Mouse (Mus musculus) C2C12 (cell line): ENCODE measurements around the gene Irf2bp2. TPM values are rescaled to one million over a fixed set of nuclear protein-coding genes. Genes with fewer than 3 reads are reported as not detected.
A peak's percentile ranks its signal among the peaks of the same experiment; 100 is the strongest.

Experiments
- H3K27me3 ChIP-seq: one replicate; pipeline ENCODE4 v1.6.1; 2011; ENCODE audit not compliant: control insufficient read depth, insufficient read depth, insufficient read length
- H3K36me3 ChIP-seq: one replicate; pipeline ENCODE4 v1.6.1; 2011; ENCODE audit not compliant: control insufficient read depth, insufficient read depth
- H3K4me3 ChIP-seq: one replicate; pipeline ENCODE4 v1.5.1; 2011; ENCODE audit warnings: mild to moderate bottlenecking, control low read depth; ENCODE audit not compliant: poor library complexity, insufficient read depth, severe bottlenecking
- H3K79me2 ChIP-seq: one replicate; pipeline ENCODE4 v1.6.1; 2011; ENCODE audit not compliant: control insufficient read depth, insufficient read depth
- H3K79me3 ChIP-seq: one replicate; pipeline ENCODE4 v1.6.1; 2011; ENCODE audit warnings: low read depth, control low read depth
- H3ac ChIP-seq: one replicate; pipeline ENCODE3; 2011; ENCODE audit warnings: low read depth; ENCODE audit not compliant: control insufficient read depth, insufficient read length
- CEBPB ChIP-seq: IDR thresholded peaks from one replicate; pipeline ENCODE4 v1.6.1; 2011; ENCODE audit warnings: low read depth, mild to moderate bottlenecking, control low read depth, moderate library complexity
- CTCF ChIP-seq: IDR thresholded peaks from one replicate; pipeline ENCODE4 v1.5.1; 2011; ENCODE audit not compliant: control insufficient read depth, insufficient read depth, insufficient read length
- FOSL1 ChIP-seq: IDR thresholded peaks from one replicate; pipeline ENCODE4 v1.8.0; 2011; ENCODE audit warnings: mild to moderate bottlenecking, low read length; ENCODE audit not compliant: poor library complexity, insufficient read depth, severe bottlenecking
- MAX ChIP-seq: IDR thresholded peaks from one replicate; pipeline ENCODE4 v1.6.1; 2011; ENCODE audit warnings: mild to moderate bottlenecking, control low read depth
- MYOD1 ChIP-seq: IDR thresholded peaks from one replicate; pipeline ENCODE4 v1.6.1; 2011; ENCODE audit warnings: low read depth; ENCODE audit not compliant: control insufficient read depth, insufficient read length
- MYOG ChIP-seq: IDR thresholded peaks from one replicate; pipeline ENCODE4 v1.6.1; 2011; ENCODE audit not compliant: control insufficient read depth, insufficient read length; ENCODE audit errors: extremely low read depth
- USF1 ChIP-seq: IDR thresholded peaks from one replicate; pipeline ENCODE4 v1.6.1; 2011; ENCODE audit warnings: low read depth, mild to moderate bottlenecking, control low read depth, moderate library complexity
- polyA plus RNA-seq: library from polyadenylated mRNA; unstranded; fragments of >200 nt; fragmentation: generic; extraction: Trizol; gene quantifications from one replicate; pipeline ENCODE4 v1.2.1, GENCODE M21; 2012; ENCODE audit warnings: missing spikeins

Irf2bp2 gene
- polyA plus RNA-seq, 1 experiment, result 20.9 TPM

DNA sequence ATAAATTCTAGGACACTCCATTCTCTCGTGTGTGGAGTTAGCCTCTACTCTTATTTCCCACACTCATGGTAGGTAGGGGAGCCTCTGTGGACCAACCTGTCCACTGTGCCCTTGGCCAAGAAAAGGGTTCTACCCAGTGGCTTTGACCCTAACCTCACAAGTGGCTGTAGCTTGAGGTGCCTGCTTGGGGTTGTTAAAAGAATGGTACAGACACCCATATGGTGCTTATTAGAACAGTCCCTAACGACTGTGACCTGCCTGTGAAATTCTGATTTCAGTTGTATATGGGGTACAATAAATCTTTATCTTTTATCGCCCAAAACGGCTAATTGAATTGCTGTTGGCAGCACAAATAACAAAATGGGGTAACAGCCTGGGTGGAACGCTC lies 8.9 kb downstream of the Irf2bp2 start:
- H3K79me2 ChIP-seq, result peaks cover 72% of the 10 kb centered on the region
- H3ac ChIP-seq, result no peak overlapping the region
- peaks cover 60% of the 10 kb centered on the region for H3K36me3 ChIP-seq
- TF ChIP-seq CTCF, result no peak
- TF ChIP-seq MAX, result no peak
- TF ChIP-seq USF1, result no peak
- no peak for TF ChIP-seq MYOG
- TF ChIP-seq CEBPB, result no peak
- TF ChIP-seq FOSL1, result no peak
- no peak for TF ChIP-seq MYOD1
- no peaks in the 10 kb centered on the region for H3K27me3 ChIP-seq
- H3K79me3 ChIP-seq, result peaks cover 53% of the 10 kb centered on the region
- H3K4me3 ChIP-seq, result no peak overlapping the region

DNA sequence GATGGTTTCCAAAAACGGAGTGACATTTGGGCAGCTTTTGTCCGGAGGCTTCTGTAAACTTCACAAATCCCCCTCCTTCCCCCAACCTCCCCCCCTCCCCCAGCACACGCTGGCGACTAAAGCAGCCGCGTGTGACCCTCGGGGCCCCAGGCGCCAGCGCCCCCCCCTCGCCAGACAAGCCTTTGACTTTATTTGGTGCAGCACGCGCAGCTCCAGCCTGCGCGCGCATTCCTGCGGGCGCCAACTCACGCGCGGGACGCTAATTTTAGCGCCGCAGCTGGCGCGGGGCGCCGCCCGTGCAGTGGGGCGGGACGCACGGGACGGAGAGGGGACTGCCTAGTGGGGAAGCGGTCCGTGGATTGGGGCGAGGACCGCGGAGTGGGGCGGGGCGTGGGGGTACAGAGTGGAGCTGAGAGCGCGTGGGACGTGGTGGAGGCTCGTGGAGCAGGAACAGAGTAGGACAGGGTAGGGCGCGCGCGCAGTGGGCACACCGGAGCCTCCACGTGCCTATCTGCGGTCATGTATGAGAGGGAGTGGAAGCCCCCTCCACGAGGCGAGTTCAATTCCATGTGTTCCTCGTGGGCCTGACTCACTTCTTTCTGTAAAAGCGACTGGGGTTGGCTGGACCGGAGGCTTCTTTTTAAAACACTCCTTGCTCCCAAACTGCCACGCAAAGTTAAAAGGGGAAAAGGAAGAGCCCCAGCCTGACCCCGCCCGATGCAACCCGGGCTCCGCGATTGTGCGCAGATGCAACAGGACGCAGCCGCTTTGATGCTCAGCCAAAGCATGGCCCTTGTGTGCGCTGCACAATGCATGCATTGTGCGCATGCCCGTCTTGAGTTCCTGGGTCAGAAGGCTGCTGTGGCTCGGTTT lies 9.6 kb downstream of the Irf2bp2 start:
- Histone ChIP-seq H3K79me2 (peaks cover 65% of the 10 kb centered on the region), H3K4me3 (peak overlapping the region; percentile 18), H3K79me3 (peaks cover 47% of the 10 kb centered on the region), H3K27me3 (no peaks in the 10 kb centered on the region), H3K36me3 (peaks cover 53% of the 10 kb centered on the region), H3ac (peak overlapping the region; percentile 90)
- TF ChIP-seq FOSL1, result no peak
- TF ChIP-seq MAX, result no peak
- TF ChIP-seq MYOD1, result peak; percentile 26
- no peak for TF ChIP-seq USF1

DNA sequence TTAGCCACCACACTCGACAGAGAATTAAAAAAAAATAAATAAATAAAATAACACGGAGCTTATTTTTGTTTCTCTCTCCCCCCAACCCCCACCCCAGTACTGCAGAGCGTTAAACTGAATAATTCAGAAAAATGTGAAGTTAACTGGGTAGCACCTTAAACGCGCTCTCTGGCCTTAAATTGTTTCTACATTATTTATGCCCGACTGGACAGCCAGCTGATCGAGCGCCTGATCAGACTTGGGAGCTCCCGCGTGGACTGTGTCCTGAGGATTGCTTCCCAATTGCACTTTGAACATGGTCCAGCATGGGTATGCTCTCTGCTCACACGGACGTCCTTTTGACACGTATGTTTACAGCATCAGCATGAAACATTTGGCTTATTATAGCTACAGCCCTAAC lies 10.3 kb downstream of the Irf2bp2 start:
- Histone ChIP-seq H3K79me2 (peaks cover 58% of the 10 kb centered on the region), H3K27me3 (no peaks in the 10 kb centered on the region), H3K79me3 (peaks cover 40% of the 10 kb centered on the region), H3K36me3 (peaks cover 46% of the 10 kb centered on the region), H3K4me3 (no peak overlapping the region), H3ac (no peak overlapping the region)
- TF ChIP-seq MAX (no peak), CEBPB (no peak), CTCF (no peak), FOSL1 (no peak), MYOG (no peak), USF1 (no peak), MYOD1 (no peak)

DNA sequence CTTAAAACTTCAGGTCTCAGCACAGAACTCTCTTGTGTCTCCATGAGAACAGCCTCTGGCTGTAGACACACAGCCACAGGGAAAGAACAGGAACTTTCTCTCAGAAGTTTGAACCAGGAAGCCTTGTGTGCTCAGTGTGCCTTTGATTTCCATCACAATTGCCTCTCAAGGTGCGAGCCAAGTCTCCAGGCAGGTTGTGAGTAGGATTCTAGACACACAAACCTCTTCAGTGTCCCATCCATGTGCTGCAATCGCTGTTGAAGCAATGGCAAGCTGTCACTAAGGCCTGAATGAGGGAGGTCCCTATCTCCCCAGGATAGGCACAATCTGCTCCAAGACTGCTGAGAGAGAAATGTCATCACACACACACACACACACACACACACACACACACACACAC lies 10.8 kb downstream of the Irf2bp2 start:
- Histone ChIP-seq H3K36me3 (peaks cover 41% of the 10 kb centered on the region), H3K27me3 (no peaks in the 10 kb centered on the region), H3K79me3 (peaks cover 35% of the 10 kb centered on the region), H3ac (no peak overlapping the region), H3K4me3 (no peak overlapping the region), H3K79me2 (peaks cover 53% of the 10 kb centered on the region)
- TF ChIP-seq CEBPB (no peak), FOSL1 (no peak), MYOD1 (no peak), MYOG (no peak), MAX (no peak), CTCF (no peak), USF1 (no peak)

DNA sequence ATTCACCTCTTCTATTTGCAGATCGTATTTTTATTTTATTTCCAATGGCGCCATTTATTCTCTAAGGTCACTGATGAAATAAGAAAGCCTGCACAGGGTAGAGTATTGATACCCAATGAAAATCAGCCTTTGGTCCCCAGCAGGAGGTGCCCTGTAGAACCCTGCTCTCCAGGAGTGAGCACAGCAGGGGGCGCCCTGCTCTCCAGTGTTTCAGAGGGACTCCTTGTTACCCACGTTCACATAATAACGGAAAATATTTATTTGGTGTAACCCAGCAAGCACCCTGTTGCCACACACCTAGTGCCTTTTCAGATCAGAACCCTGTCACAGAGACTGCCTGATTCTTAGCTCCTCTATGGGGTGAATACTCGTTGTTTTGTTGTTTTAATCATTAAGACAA lies 11.3 kb downstream of the Irf2bp2 start:
- Histone ChIP-seq H3K36me3 (peaks cover 36% of the 10 kb centered on the region), H3ac (no peak overlapping the region), H3K79me3 (peaks cover 30% of the 10 kb centered on the region), H3K4me3 (no peak overlapping the region), H3K79me2 (peaks cover 48% of the 10 kb centered on the region), H3K27me3 (no peaks in the 10 kb centered on the region)
- TF ChIP-seq FOSL1, result no peak
- peak; percentile 39 for TF ChIP-seq CTCF

DNA sequence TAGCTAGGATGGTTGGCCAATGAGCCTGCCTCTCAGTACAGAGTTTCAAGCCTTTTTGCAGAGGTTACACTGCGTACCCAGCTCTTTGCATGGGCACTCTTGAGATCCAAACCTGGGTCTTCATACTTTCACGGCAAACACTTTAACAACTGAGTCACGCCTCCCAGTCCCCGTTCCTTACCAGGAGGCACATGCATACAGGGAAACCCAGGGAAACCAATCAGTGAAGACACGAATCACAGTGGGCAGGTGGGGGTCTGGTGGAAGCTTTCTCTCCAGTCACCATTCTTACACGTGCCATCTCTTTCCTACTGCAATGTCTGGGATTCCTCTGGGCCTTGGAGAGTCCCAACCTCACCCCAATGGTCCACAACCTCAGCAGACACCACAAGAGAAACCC lies 12.1 kb downstream of the Irf2bp2 start:
- no peak for TF ChIP-seq CTCF
- Histone ChIP-seq H3K79me3 (peaks cover 22% of the 10 kb centered on the region), H3K79me2 (peaks cover 40% of the 10 kb centered on the region), H3K36me3 (peaks cover 28% of the 10 kb centered on the region), H3K4me3 (no peak overlapping the region), H3ac (no peak overlapping the region), H3K27me3 (no peaks in the 10 kb centered on the region)
